Mouse (Mus musculus) G1E (cell line): Measurements from ENCODE around the gene Myh4.

Source experiments
- CTCF ChIP-seq: IDR thresholded peaks from 2 replicates; pipeline ENCODE4 v1.5.1; 2012; ENCODE audit warnings: low read depth, low read length, inconsistent platforms, mixed read lengths
- GATA1 ChIP-seq: IDR thresholded peaks from 2 replicates; pipeline ENCODE4 v1.6.1; 2012; ENCODE audit warnings: borderline replicate concordance, low read length, inconsistent platforms, mixed read lengths
- GATA2 ChIP-seq: IDR thresholded peaks from 2 replicates; pipeline ENCODE4 v1.6.1; 2012; ENCODE audit warnings: low read depth, low read length, inconsistent platforms, borderline replicate concordance
- POLR2AphosphoS5 ChIP-seq: IDR thresholded peaks from 2 replicates; pipeline ENCODE4 v1.6.1; 2012; ENCODE audit warnings: low read depth, low read length, inconsistent platforms; ENCODE audit not compliant: insufficient replicate concordance

- TF ChIP-seq CTCF = no peak
- TF ChIP-seq POLR2AphosphoS5 = no peak
- no peak for TF ChIP-seq GATA1
- TF ChIP-seq GATA2 = no peak
Observed at GRCm38 (mm10) chr11:67260956-67261355, 23.1 kb downstream of the Myh4 start.
